Mouse (Mus musculus): Measurements from ENCODE around the gene Caln1. TPM values are rescaled to one million over a fixed set of nuclear protein-coding genes. Genes with fewer than 3 reads are reported as not detected.
A peak's percentile ranks its signal among the peaks of the same experiment; 100 is the strongest.

Gene Caln1
- total RNA-seq, 1 experiment: not detected

DNA sequence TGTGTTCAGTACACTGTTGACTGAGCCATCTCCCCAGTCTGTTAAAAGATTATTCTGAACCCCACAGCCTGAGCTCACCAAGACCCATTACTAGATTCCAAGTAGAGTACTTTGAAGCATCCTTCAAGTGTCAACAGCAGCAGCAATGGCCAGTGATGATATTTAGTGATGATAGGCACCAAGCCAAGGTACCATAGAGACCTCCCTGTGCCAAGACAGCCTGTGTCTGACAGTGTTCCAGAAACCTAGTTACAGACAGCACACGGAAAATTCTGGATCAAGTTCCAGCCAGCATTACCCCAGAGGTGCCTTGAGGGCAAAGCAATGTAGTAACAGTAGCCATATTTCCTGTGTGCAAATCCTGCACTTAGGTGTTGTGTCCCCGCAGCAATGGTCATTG lies 208.3 kb downstream of the Caln1 start:
- Histone ChIP-seq H3K4me3 (ENCODE audit: insufficient read depth in 1 of 2, low read depth in 1 of 2, low read length in 2 of 2, poor library complexity in 1 of 2, severe bottlenecking in 1 of 2) (no peak overlapping the region), H3K9ac (ENCODE audit: insufficient read depth, low read depth, low read length, poor library complexity, severe bottlenecking) (no peak overlapping the region), H3K36me3 (ENCODE audit: control insufficient read depth, insufficient read depth, low read length, poor library complexity, severe bottlenecking) (no peaks in the 10 kb centered on the region), H3K27ac (ENCODE audit: insufficient read depth, low read depth, low read length, poor library complexity, severe bottlenecking) (no peak overlapping the region), H3K4me1 (ENCODE audit: control insufficient read depth in 2 of 2, insufficient read depth in 2 of 2, low read length in 2 of 2, poor library complexity in 1 of 2) (no peaks in the 10 kb centered on the region), H3K9me3 (ENCODE audit: control insufficient read depth, insufficient read depth, low read depth, low read length) (no peaks in the 10 kb centered on the region)
- in situ Hi-C loops (cut with MboI; ENCODE audit: low sequenced_read_pairs in 2 of 2, unreplicated experiment in 2 of 2): no loop called here
- TF ChIP-seq HCFC1 (IDR thresholded peaks at IDR 0.05; ENCODE audit: borderline replicate concordance, insufficient read depth, low read length) (no peak), CHD2 (IDR thresholded peaks at IDR 0.05; ENCODE audit: low read depth, low read length) (no peak), MAFK (IDR thresholded peaks at IDR 0.05; ENCODE audit: insufficient read depth, low read depth, low read length) (no peak), ZC3H11A (IDR thresholded peaks at IDR 0.05; ENCODE audit: borderline replicate concordance, low read depth, low read length) (no peak), ZNF384 (IDR thresholded peaks at IDR 0.05; ENCODE audit: low read depth, low read length) (no peak)
- DNase-seq (ENCODE audit: low read depth, low spot score): no peak

DNA sequence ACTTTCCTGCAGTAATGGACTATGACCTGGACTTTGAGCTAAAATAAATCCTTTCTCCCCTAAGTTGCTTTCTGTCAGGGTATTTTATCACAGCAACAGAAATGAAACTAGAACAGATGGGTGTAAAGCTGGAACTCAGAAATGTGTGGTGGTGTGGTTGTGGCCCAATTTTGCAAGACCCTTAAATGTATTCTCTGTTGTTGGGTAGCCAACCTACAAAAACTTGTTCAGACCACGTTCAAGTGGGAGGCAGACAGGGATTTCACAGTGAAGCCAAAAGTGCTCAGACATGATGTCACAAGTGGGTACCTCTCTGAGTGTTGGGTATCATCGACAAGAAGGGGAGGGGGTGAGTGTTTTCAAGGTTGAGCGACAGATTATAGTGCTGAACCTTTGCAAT lies 214.8 kb downstream of the Caln1 start:
- H3K4me1 ChIP-seq (ENCODE audit: control insufficient read depth in 2 of 2, insufficient read depth in 2 of 2, low read length in 2 of 2, poor library complexity in 1 of 2): no peaks in the 10 kb centered on the region
- in situ Hi-C loops (cut with MboI; ENCODE audit: low sequenced_read_pairs in 2 of 2, unreplicated experiment in 2 of 2): no loop called here
- H3K9me3 ChIP-seq (ENCODE audit: control insufficient read depth, insufficient read depth, low read depth, low read length): no peaks in the 10 kb centered on the region
- H3K36me3 ChIP-seq (ENCODE audit: control insufficient read depth, insufficient read depth, low read length, poor library complexity, severe bottlenecking): no peaks in the 10 kb centered on the region
- no peak overlapping the region for H3K27ac ChIP-seq (ENCODE audit: insufficient read depth, low read depth, low read length, poor library complexity, severe bottlenecking)
- H3K9ac ChIP-seq (ENCODE audit: insufficient read depth, low read depth, low read length, poor library complexity, severe bottlenecking): no peak overlapping the region
- TF ChIP-seq HCFC1 (IDR thresholded peaks at IDR 0.05; ENCODE audit: borderline replicate concordance, insufficient read depth, low read length) (no peak), ZC3H11A (IDR thresholded peaks at IDR 0.05; ENCODE audit: borderline replicate concordance, low read depth, low read length) (no peak), MAFK (IDR thresholded peaks at IDR 0.05; ENCODE audit: insufficient read depth, low read depth, low read length) (no peak), ZNF384 (IDR thresholded peaks at IDR 0.05; ENCODE audit: low read depth, low read length) (no peak), CHD2 (IDR thresholded peaks at IDR 0.05; ENCODE audit: low read depth, low read length) (no peak)
- no peak for DNase-seq (ENCODE audit: low read depth, low spot score)
- H3K4me3 ChIP-seq (ENCODE audit: insufficient read depth in 1 of 2, low read depth in 1 of 2, low read length in 2 of 2, poor library complexity in 1 of 2, severe bottlenecking in 1 of 2): no peak overlapping the region

DNA sequence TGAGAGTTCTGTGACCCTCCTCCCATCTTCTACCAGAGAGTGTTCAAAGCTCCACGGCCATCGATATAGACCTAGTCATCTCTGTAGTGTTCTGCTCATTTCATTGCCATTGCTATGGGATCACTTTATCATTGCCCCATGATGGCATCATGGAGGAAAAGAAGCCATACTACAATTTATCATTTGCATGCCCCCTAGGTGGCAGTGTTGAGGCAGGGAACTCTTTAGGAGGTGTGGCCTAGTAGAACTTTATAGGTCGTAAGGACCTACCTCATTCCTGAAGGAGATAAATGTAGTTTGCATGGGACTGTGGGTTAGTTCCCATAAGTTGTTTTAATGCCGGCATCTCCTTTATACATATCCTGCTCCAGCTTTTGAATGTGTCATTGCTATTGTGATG lies 217.0 kb downstream of the Caln1 start:
- peak; percentile 26 for DNase-seq (ENCODE audit: low read depth, low spot score)
- no peak overlapping the region for H3K4me3 ChIP-seq (ENCODE audit: insufficient read depth in 1 of 2, low read depth in 1 of 2, low read length in 2 of 2, poor library complexity in 1 of 2, severe bottlenecking in 1 of 2)
- H3K9ac ChIP-seq (ENCODE audit: insufficient read depth, low read depth, low read length, poor library complexity, severe bottlenecking): no peak overlapping the region
- in situ Hi-C loops (cut with MboI; ENCODE audit: low sequenced_read_pairs in 2 of 2, unreplicated experiment in 2 of 2): no loop called here
- no peak for TF ChIP-seq HCFC1 (IDR thresholded peaks at IDR 0.05; ENCODE audit: borderline replicate concordance, insufficient read depth, low read length)
- no peak for TF ChIP-seq MAFK (IDR thresholded peaks at IDR 0.05; ENCODE audit: insufficient read depth, low read depth, low read length)
- TF ChIP-seq ZC3H11A (IDR thresholded peaks at IDR 0.05; ENCODE audit: borderline replicate concordance, low read depth, low read length): no peak
- TF ChIP-seq ZNF384 (IDR thresholded peaks at IDR 0.05; ENCODE audit: low read depth, low read length): no peak
- TF ChIP-seq CHD2 (IDR thresholded peaks at IDR 0.05; ENCODE audit: low read depth, low read length): no peak
- H3K4me1 ChIP-seq (ENCODE audit: control insufficient read depth in 2 of 2, insufficient read depth in 2 of 2, low read length in 2 of 2, poor library complexity in 1 of 2): no peaks in the 10 kb centered on the region
- H3K9me3 ChIP-seq (ENCODE audit: control insufficient read depth, insufficient read depth, low read depth, low read length): no peaks in the 10 kb centered on the region
- H3K27ac ChIP-seq (ENCODE audit: insufficient read depth, low read depth, low read length, poor library complexity, severe bottlenecking): no peak overlapping the region
- H3K36me3 ChIP-seq (ENCODE audit: control insufficient read depth, insufficient read depth, low read length, poor library complexity, severe bottlenecking): no peaks in the 10 kb centered on the region

DNA sequence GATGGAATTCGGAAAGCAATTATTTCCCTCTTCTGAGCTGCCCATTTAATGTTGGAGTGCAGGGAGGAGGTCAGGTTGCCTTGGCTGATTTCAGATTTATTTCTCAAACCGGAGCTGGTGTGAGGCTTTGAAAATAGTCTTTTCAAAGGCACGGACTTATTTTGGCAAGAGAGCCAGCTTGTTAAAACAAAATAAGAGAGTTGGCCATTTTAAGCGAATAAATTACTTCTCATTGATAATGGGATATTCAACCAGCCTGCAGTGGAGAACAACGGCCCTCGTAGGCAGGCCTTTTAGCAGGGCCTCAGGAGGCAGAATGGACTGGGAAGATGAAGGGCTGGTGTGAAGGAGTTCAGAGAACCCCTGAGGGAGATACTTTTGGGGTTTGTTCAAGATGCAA lies 227.3 kb downstream of the Caln1 start:
- no peaks in the 10 kb centered on the region for H3K4me1 ChIP-seq (ENCODE audit: control insufficient read depth in 2 of 2, insufficient read depth in 2 of 2, low read length in 2 of 2, poor library complexity in 1 of 2)
- no peak for DNase-seq (ENCODE audit: low read depth, low spot score)
- no peak overlapping the region for H3K9ac ChIP-seq (ENCODE audit: insufficient read depth, low read depth, low read length, poor library complexity, severe bottlenecking)
- TF ChIP-seq MAFK (IDR thresholded peaks at IDR 0.05; ENCODE audit: insufficient read depth, low read depth, low read length) (no peak), ZC3H11A (IDR thresholded peaks at IDR 0.05; ENCODE audit: borderline replicate concordance, low read depth, low read length) (no peak), HCFC1 (IDR thresholded peaks at IDR 0.05; ENCODE audit: borderline replicate concordance, insufficient read depth, low read length) (no peak), CHD2 (IDR thresholded peaks at IDR 0.05; ENCODE audit: low read depth, low read length) (no peak), ZNF384 (IDR thresholded peaks at IDR 0.05; ENCODE audit: low read depth, low read length) (no peak)
- no peaks in the 10 kb centered on the region for H3K36me3 ChIP-seq (ENCODE audit: control insufficient read depth, insufficient read depth, low read length, poor library complexity, severe bottlenecking)
- H3K4me3 ChIP-seq (ENCODE audit: insufficient read depth in 1 of 2, low read depth in 1 of 2, low read length in 2 of 2, poor library complexity in 1 of 2, severe bottlenecking in 1 of 2): no peak overlapping the region
- no peak overlapping the region for H3K27ac ChIP-seq (ENCODE audit: insufficient read depth, low read depth, low read length, poor library complexity, severe bottlenecking)
- in situ Hi-C loops (cut with MboI; ENCODE audit: low sequenced_read_pairs in 2 of 2, unreplicated experiment in 2 of 2): no loop called here
- H3K9me3 ChIP-seq (ENCODE audit: control insufficient read depth, insufficient read depth, low read depth, low read length): no peaks in the 10 kb centered on the region

DNA sequence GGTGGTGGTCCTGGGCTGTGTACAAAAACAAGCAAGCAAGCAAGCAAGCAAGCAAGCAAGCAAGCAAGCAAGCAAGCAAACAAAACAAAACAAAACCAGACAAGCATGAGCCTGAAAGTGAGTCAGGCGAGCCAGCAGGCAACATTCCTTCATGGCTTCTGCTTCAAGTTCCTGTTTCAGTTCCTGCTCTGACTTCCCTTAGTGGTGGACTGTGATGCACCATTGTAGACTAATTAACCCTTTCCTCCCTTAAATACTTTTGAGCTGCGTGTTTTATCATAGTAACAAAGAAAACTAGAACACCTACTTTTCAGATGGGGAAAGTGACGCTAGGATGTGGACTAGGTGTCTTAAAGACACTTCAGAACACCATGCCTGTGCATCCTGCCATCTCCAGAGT lies 244.4 kb downstream of the Caln1 start:
- no peak for TF ChIP-seq MAFK (IDR thresholded peaks at IDR 0.05; ENCODE audit: insufficient read depth, low read depth, low read length)
- in situ Hi-C loops (cut with MboI; ENCODE audit: low sequenced_read_pairs in 2 of 2, unreplicated experiment in 2 of 2): no loop called here
- no peak overlapping the region for H3K4me3 ChIP-seq (ENCODE audit: insufficient read depth in 1 of 2, low read depth in 1 of 2, low read length in 2 of 2, poor library complexity in 1 of 2, severe bottlenecking in 1 of 2)
- DNase-seq (ENCODE audit: low read depth, low spot score): no peak
- H3K36me3 ChIP-seq (ENCODE audit: control insufficient read depth, insufficient read depth, low read length, poor library complexity, severe bottlenecking): no peaks in the 10 kb centered on the region
- no peak overlapping the region for H3K9ac ChIP-seq (ENCODE audit: insufficient read depth, low read depth, low read length, poor library complexity, severe bottlenecking)
- H3K9me3 ChIP-seq (ENCODE audit: control insufficient read depth, insufficient read depth, low read depth, low read length): no peaks in the 10 kb centered on the region
- no peak overlapping the region for H3K27ac ChIP-seq (ENCODE audit: insufficient read depth, low read depth, low read length, poor library complexity, severe bottlenecking)
- no peaks in the 10 kb centered on the region for H3K4me1 ChIP-seq (ENCODE audit: control insufficient read depth in 2 of 2, insufficient read depth in 2 of 2, low read length in 2 of 2, poor library complexity in 1 of 2)
